Mouse (Mus musculus): Measurements from ENCODE around the gene Nudcd3. TPM values are rescaled to one million over a fixed set of nuclear protein-coding genes. Genes with fewer than 3 reads are reported as not detected.

Gene Nudcd3
- polyA plus RNA-seq, 1 experiment from 2014 or later, result 47.9 TPM

Other genes with a start within 250 kb of the Nudcd3 start
- gene Ykt6, start 244.7 kb downstream of the Nudcd3 start, polyA plus RNA-seq (2014; fragmentation: Nextera tagmentation; extraction: Ambion mirVana), result 25.5 and 27.2 TPM in 2 replicates
- 1.0 and 1.8 TPM in 2 replicates for gene Camk2b, start 134.1 kb downstream of the Nudcd3 start, polyA plus RNA-seq (2014; fragmentation: Nextera tagmentation; extraction: Ambion mirVana)
- gene A730071L15Rik, start 386 bp downstream of the Nudcd3 start, polyA plus RNA-seq (2014; fragmentation: Nextera tagmentation; extraction: Ambion mirVana), result 0.55 and 0.72 TPM in 2 replicates
- not detected in 2 replicates for gene Npc1l1, start 29.7 kb upstream of the Nudcd3 start, polyA plus RNA-seq (2014; fragmentation: Nextera tagmentation; extraction: Ambion mirVana)
- gene Ddx56, start 67.4 kb upstream of the Nudcd3 start, polyA plus RNA-seq (2014; fragmentation: Nextera tagmentation; extraction: Ambion mirVana), result 104 and 110 TPM in 2 replicates
- gene Tmed4, start 74.5 kb upstream of the Nudcd3 start, polyA plus RNA-seq (2014; fragmentation: Nextera tagmentation; extraction: Ambion mirVana), result 135 and 144 TPM in 2 replicates
- 105 and 109 TPM in 2 replicates for gene Ogdh, start 91.2 kb upstream of the Nudcd3 start, polyA plus RNA-seq (2014; fragmentation: Nextera tagmentation; extraction: Ambion mirVana)
- 22.3 and 28.9 TPM in 2 replicates for gene Zmiz2, start 188.7 kb upstream of the Nudcd3 start, polyA plus RNA-seq (2014; fragmentation: Nextera tagmentation; extraction: Ambion mirVana)
- 4,588 and 4,913 TPM in 2 replicates for gene Ppia, start 215.0 kb upstream of the Nudcd3 start, polyA plus RNA-seq (2014; fragmentation: Nextera tagmentation; extraction: Ambion mirVana)
- gene H2afv, start 244.0 kb upstream of the Nudcd3 start, polyA plus RNA-seq (2014; fragmentation: Nextera tagmentation; extraction: Ambion mirVana), result 962 and 982 TPM in 2 replicates

Data from forebrain, embryonic 11.5 days (tissue).